Mouse (Mus musculus): ENCODE measurements around the gene Gm49450.

Gm49450 gene

DNA sequence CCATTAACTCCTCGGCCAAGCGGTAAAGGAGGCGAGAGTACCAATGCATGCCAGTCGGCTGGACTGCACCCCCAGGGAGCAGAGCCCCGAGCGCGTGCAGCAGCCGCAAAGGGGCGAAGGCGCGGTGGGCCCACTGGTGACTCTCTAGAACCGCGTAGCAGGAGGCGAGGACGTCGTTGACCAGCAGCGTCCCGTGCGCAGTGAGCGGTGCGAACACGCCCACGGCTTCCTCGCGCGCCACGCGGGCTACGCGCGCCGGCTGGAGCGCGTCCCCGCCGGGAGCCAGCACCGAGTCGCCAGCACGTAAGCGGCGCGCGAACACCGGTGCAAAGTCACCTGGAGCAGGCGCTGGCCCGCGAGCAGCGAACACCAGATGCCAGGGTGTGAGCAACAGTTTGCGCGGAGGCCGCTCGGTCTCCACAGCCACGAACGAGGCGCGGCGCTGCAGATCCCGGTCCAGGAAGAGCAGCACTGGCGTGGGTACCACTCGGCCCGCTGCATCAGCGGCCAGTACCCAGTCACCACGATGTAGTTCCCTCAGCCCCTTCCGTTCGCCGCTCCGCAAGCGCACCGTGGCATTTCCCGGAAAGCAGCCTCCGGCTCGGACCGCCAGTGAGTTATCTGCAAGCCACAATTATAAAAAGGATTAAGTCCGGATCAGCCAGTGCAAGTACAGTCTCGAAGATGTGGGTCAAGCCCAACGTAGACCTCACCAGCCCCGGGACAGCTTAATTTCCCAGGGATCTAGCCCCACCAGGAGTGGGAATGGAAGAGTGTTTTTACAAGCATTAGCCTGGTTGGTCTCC lies 59.2 kb downstream of the Gm49450 start, which contains the start of gene Rhebl1:
Gene Rhebl1 (minus strand): TSS at position 601 of the 806 bp plus-strand sequence.
- in situ Hi-C loops (cut with MboI, MseI), result loop anchor here (10.0 kb wide), 1 partner anchor 211 kb away; no protein-coding TSS in a partner anchor

GRCm38 (mm10) chr15:98893036-98893435 lies 60.3 kb downstream of the Gm49450 start:
- in situ Hi-C loops (cut with MboI, MseI), result loop anchor here (10.0 kb wide), 1 partner anchor 212 kb away; no protein-coding TSS in a partner anchor

- in situ Hi-C loops (cut with MboI, MseI), result loop anchor here (10.0 kb wide), 1 partner anchor 213 kb away; no protein-coding TSS in a partner anchor
Measured at GRCm38 (mm10) chr15:98891907-98892606, 61.3 kb downstream of the Gm49450 start.

GRCm38 (mm10) chr15:98891198-98891742 lies 62.1 kb downstream of the Gm49450 start:
- in situ Hi-C loops (cut with MboI, MseI), result loop anchor here (10.0 kb wide), 1 partner anchor 214 kb away; no protein-coding TSS in a partner anchor

GRCm38 (mm10) chr15:98887526-98887925 lies 65.8 kb downstream of the Gm49450 start:
- in situ Hi-C loops (cut with MboI, MseI), result no loop called here

- in situ Hi-C loops (cut with MboI, MseI), result no loop called here
Measured at GRCm38 (mm10) chr15:98886667-98887387, 66.5 kb downstream of the Gm49450 start.

GRCm38 (mm10) chr15:98884106-98884505 lies 69.2 kb downstream of the Gm49450 start:
- in situ Hi-C loops (cut with MboI, MseI), result loop anchor here (5.0 kb wide), 1 partner anchor 33 kb away; the partner anchor contains the start of gene Lmbr1l

GRCm38 (mm10) chr15:98883661-98884060 lies 69.7 kb downstream of the Gm49450 start:
- in situ Hi-C loops (cut with MboI, MseI), result loop anchor here (5.0 kb wide), 1 partner anchor 34 kb away; the partner anchor contains the start of gene Lmbr1l

Data from regulatory T cell (primary cell).